Mouse (Mus musculus) CH12F3 (cell line): ENCODE measurements around the gene Zfp39.

Experiments
- in situ Hi-C: fragments of 300-500 bp; cut with MboI; formaldehyde crosslinking; loops from 2 replicates; pipeline ENCODE4 v1.14.3; 2020; ENCODE audit warnings: low sequenced_read_pairs

Zfp39 gene

DNA sequence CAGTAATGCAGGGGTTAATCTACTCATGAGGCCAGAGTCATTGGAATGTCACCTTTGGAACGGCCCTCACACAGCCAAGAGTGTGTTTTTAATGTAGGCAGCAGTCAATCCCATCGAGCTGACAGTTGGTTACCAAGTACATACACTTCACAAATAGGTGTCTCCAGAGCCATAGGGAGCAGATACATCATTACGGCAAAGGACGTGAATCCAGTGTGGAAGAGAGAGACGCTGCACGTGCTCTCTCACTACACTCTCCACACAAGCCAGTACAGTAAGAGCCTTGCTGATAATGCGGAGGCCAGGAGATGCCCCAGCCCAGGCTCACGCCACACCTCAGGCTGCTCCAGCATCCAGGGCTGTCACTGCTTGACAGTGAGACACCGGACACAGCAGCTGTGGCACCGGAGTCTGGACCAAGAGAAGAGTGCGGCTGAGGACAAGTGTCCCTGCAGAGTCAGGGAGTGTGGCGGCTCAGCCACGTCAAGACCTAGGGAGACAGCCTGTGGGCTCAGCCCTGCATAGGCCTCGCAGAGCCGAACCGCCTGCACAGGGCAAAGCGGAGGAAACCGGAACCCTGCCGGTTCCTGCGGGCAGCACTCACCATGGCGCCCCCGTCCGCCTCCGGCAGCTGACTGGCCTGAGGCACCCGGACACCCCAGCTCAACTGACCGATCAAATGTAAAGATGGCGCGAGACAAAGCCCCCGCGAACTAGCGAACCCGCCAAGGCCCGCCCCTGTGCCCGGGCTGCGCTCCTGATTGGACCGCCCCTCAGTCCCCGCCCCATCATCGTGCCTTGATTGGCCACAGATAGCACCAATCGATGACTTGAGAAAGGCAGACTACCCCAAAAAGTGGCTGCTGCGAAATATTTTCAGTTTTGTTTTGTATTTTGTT lies at the start of gene Zfp39:
Zfp39 (minus strand) TSS at position 715 of the 899 bp plus-strand sequence.
- in situ Hi-C loops = no loop called here

DNA sequence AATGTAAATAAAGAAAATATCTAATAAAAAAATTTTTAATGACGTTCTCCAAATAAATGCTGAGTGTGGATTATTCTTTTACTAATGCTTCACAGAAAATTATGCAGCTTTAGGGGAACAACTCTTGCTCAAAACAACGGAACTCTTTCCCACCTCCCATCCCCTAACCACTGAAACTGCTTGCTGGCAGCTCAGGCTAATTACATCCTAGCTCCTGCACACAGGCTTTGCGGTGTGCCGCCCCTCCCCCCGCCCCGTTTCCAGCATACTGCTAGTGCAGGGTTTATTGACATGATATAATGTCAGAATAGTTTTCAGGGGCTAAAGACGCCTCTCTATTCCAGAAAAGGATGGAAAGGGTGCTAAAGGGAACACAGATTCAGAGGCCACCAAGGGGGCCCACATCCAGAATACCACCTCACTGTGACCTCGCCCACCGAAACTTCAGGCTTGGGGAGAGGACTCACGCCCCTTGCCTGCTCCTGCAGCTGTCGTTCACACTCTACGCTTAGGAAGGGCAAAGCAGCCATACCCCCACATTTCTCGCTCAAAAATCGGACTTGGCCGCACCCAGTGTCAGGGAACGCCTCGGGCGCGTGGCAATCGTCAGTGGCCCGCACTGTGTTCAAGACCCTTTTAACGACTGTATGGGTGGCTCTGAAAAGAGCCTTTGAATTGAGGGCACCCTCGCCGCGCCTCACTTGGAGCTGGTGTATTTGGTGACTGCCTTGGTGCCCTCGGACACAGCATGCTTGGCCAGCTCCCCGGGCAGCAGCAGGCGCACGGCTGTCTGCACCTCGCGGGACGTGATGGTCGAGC lies 49.5 kb upstream of the Zfp39 start:
- in situ Hi-C loops = no loop called here

DNA sequence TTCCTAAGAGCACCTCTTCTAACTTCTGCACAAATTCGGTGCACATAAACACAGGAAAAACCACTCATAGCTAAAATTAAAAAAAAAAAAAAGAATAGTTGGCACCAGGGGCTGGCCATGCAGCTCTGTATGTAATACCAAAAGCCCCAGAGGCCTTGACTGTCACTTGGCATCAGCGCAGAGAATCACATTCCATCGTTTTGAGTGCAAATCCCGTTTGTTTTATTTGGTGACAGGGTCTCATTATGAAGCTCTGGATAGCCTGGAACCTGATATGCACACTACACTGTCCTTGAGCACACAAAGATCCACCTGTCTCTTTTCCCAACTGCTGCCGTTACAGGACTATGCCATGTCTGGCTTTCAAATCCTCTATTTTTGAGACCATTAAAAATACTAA lies 47.2 kb upstream of the Zfp39 start:
- in situ Hi-C loops = no loop called here

DNA sequence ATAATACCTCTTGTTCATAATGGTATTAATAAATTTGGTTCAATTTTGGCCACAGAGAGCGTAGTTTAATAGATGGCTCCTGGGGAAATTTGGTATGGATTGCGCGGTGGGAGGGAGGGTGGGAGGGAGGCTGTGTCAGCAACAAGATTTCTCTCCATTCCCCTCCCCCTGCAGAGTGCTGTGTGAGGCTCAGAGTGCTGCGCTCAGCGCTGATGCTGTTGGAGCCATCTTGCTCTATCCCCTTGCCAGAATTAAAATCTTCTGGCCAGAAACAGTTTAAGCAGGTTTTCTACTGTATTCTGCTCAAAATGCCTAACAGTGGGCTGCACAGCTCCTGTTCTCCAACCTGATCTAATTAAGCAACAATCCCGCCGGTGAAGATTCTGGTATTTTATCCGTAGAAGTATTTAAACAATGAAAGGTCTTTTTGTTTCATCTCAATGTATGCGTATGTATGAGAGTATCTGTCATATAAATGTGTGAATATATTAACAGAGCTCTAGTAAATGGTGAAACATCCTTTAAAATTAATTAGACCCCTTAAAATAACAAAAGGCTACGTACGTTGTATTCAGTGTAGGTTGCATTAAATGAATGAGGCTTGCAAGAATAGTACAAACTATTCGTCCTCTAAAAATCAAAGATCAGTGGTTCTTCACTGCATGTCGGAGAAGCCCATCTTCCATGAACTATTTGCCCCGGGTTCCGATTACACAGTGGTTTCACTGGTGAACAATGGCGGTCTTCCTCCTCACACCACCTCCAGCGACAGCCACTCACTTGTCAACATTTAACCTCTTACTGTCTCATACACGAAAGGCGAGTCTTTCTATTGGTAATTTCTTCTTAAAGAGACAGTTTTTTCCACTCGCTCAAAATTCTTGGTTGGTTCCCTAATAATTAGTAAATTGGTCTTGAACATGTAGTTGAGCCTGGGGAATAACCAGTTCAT lies 45.7 kb upstream of the Zfp39 start:
- in situ Hi-C loops = no loop called here

DNA sequence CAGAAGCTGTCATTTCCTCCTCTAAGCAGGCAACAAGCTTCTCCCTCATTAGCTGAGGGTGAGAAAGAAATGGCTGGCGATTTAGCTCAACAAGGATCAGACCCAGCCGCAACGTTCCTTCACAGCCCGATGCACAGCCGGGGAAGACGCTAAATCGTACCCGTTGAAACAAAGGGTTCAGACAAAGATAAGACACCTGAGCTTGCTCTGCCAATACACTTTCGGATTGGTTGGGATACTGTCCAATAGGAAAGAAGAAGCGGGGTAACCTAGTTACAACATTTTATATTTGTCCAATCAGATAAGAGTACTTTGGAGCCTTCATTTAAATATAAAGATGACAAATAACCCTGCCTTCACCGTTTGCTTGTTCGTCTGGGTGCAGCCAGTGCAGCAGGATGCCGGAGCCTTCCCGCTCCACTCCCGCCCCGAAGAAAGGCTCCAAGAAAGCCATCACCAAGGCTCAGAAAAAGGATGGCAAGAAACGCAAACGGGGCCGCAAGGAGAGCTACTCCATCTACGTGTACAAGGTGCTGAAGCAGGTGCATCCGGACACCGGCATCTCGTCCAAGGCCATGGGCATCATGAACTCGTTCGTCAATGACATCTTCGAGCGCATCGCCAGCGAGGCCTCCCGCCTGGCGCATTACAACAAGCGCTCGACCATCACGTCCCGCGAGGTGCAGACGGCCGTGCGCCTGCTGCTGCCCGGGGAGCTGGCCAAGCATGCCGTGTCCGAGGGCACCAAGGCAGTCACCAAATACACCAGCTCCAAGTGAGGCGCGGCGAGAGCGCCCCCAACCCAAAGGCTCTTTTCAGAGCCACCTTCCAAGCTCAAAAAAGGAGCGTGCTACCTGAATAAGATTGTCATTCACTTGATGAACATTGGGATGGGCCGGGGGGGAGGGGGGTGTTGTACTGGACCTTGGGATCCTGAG lies 44.8 kb upstream of the Zfp39 start, which contains the start of gene Hist3h2ba:
Hist3h2ba (plus strand) TSS at position 379 of the 938 bp plus-strand sequence.
- in situ Hi-C loops = no loop called here

DNA sequence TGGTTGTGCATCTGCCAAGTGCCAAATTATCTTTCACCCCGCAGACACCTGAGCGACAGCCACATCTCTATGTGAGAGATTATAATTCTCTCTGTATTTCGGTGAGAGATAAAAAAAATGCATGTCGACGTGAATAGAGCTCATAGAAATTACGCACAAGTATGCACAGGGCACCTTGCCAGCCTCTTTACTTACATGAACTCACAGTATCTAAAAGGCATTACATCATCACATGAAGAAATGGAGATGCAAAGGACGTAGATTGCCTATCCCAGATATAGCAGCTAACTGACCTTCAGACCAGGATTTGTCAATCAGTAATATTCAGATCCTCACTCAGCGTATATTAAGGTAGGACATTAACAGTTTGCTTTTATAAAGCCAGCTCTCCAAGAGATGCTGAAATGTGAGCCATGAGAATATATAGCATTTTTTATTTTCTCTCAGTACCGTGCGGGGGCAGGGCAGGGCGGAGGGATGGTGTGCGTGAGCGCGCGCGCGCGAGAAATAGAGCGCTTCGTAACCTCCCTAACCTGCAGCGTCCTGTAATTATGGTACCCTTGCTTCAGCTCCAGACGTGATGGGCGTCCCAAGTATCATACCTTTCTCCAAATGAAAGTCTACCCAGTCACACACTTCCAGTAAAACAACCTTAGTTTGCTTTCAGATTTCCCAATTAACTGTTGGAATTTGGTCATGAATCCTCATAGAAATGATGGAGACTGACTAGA lies 43.9 kb upstream of the Zfp39 start:
- in situ Hi-C loops = no loop called here

DNA sequence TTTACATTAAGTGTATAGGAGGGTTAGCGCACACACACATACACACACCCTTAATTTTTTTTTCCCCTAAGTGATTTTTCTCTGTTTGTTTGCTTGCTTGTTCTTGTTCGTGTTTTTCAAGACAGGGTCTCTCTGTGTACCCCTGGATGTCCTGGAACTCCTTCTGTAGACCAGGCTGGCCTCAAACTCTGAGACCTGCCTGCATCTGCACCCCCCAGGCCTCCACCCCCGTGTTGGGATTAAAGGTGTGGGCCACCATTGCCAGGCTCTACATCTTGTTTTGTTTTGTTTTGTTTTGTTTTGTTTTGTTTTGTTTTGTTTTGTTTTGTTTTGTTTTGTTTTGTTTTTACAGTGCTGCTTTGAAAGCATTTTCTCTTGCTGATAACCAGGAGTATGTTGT lies 43.3 kb upstream of the Zfp39 start:
- in situ Hi-C loops = no loop called here

DNA sequence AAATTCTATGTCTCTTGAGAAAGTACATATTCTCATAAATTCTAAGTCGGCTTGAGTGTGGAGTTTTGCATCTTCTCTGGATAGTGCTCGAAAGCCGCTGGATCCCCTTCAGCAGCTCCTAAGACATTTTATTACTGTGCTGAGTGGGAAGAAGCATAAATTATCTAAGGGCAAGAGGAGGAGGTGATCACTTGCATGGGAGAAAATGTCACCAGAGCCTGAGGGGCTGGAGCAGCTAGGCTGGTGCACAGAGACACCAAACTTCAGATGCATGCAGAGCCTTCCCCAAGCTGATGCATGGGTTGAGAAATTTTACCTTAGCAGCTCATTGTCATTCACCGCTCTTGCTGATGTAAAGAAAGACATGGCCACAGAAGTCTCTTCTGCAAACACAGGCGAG lies 40.1 kb upstream of the Zfp39 start:
- in situ Hi-C loops = no loop called here

DNA sequence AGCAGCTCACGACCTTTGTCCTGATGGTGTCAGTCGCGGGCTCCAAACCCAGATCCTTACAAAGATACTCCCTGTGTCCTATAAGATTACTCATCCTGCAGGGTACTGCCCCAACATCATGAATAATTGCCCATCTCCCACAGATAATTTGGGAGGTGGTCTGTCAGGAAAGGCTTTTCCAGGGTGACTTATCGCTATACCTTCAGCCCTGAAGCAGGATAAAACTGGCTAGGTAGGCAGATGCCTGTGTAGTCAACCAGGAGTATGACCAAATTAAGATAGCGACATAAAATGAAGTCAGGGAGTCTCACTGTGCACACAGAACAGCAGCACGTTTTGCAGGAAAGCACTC lies 35.0 kb upstream of the Zfp39 start:
- in situ Hi-C loops = no loop called here

DNA sequence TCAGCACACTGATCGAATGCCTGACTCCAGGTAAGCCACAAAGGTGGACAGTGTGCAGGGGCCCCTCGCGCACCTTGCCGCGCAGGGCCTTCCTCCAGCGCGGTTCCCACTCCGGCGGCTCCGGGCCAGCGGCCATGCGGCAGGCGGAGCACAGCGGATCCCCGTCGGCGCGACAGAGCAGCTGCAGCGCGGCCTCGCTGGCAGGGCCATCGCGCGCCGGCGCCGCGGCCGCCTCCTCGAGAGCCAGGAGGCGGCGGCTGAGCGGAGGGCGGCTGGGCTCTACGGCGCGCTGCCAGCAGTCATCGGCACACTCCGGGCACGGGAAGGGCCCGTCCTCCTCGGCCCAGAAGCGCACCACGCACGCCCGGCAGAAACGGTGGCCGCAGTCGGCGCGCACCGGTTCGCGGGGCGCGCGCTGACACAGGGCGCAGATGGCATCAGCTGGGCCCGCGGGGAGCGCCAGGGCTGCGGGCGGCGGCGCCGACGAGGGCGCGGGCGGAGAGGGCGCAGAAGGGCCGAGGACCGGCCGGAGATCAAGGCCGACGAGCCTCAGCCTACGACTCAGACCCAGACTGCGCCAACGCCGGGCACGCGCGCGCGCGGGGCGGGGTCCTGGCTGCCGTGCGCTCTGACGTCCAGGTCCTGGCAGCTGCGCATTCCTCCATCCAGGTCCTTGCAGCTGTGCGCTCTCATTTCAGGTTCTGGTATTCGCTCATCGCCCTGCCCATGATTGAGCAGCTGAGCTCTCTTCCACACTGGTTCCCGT lies 34.5 kb upstream of the Zfp39 start, which contains the start of gene Rnf187:
Rnf187 (minus strand) TSS at position 595 of the 766 bp plus-strand sequence.
- in situ Hi-C loops = no loop called here

DNA sequence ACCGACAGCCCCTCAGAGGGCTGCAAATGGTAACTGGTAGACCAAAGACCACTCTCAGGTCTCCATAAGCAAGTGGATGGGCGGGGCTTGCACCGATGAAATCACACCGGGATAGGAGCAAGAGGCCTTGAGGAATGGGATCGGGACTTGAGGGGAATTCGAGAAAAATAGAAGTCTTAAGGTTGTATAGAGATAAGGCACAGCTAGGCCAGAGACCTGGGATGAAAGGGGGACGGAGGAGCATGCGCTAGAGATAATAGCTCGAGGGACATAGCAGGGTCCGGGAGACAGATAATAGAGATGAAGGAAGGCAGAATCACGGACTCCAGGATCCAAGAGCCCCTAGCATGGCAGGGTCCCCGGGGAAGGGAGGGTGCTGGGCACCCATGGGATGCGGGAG lies 33.9 kb upstream of the Zfp39 start:
- in situ Hi-C loops = no loop called here

DNA sequence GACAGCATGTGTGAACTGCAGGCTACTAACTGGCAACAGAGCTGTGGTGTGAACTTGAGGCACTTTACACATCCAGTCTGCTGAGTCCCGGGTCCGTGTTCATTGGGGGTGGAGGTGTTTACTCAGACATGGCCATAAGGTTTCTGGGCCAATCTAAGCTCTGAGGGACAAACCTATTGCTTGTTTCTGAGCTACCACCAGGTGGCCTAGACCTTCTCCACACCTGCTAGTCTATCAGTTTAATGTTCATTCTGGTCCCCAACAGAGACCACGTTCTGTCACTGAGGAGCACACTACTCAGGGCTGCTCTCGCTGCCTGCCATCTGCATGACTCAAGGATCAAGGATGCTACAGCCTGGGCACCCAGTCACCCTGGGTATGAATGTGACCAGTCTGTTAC lies 27.6 kb upstream of the Zfp39 start:
- in situ Hi-C loops = no loop called here

DNA sequence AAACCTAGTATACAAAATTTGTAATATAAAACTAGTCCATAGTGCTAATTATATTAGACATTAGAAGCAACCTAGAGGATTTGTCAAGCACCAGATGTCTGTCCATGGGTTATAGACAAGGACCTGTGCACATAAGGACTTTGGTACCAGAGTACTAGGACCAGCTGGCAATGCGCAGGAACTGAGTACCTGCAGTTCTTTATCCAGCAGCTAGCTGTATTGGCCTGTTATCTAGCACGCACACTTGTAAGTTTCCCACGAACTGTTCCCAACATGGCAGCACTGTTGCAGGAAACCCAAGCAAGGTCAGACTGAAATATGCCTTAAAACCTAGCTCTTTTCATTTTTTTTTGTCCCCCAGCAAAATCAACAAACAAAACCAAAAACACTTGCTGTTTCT lies 26.2 kb upstream of the Zfp39 start:
- in situ Hi-C loops = no loop called here

DNA sequence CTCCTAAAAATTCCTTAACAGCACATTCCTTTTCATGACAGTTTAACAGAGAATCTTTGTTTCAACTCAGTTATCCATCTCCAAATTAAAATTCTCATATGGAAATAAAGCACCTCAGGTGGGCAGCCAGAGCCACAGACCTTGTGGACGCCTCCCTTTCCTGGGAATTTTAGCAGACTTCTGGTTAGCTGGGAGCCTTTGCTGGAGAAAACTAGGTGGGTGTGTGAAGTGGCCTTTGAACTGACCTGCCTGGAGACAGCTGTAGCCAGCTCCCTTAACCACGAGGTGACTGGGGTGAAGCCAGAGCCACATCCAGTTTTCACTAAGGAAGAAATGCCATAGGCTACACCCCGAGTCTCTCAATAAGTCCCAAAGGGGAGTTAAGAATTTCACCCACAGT lies 25.6 kb upstream of the Zfp39 start:
- in situ Hi-C loops = no loop called here

DNA sequence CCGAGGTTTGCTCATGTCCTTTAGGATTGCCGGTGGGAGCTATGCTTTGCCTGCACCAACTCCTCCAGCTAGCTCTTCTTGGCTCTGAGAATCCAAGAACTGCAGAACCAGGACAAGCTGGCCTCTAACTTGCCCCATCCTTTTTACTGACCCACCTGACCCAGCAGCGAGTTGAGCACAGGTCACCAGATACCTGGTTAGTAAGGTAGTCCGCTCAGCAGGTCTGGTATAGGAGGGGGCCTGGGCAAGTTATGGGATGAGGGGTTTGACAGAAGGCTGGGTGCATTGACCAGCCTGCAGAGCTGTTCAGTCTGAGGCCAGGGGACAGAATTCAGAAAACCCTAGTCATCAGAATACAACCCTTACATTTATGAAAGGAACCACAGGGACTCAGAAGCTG lies 25.0 kb upstream of the Zfp39 start:
- in situ Hi-C loops = no loop called here

DNA sequence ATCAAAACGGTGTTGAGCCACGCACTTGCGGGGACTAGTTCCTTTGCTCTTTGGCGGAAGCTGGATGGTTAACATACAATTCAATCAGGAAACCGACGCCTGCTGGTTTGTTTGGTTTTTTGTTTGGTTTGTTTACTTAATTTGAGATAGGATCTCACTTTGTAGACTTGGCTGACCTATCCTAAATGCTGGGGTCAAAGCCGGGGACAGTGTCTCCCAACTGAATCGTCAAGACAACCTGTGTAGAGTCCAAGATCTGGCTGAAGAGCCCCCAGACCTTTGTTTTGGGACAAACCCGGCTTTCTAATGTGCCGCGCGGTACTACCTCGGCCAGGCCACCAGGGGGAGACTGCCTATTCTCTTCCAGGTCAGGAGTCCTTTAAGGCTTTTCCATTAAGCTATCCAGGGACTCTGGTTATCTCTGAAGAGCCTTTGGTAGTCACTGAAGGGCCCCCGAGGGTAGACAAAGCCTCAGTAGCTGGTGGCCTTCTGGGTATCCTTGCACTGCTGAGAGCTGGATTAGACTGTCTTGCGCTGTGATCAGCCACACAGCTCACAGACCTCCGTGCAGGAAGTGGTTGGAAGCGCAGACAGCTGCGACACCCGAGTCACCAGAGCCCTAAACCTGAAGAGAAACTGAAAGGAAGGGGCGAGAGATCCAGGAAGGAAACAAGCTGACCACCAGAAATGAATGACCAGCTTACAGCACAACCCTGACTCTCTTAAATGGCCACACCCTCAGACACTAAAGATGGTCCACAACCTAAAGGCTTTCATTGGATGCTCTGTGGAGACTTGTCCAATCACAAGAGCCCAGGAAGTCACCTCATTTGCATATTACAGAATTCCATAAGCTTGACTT lies 24.0 kb upstream of the Zfp39 start:
- in situ Hi-C loops = no loop called here

DNA sequence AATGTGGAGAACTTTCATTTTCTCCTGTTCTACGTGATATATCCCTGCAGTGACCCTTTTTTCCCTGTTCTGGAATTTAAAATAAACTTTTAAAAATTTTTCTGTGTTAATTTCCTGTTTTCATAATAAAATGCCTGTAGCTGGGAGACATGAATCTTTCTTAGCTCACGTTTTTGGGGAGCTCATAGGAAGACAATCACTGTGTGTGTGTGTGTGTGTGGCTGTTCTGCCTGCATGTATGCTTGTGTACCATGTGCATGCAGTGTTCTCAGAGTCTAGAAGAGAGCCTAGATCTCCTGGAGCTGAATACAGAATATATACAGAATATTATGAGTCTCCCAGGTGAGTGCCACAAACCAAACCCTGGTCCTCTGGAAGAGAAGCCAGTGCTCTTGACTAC lies 23.0 kb upstream of the Zfp39 start:
- in situ Hi-C loops = no loop called here
